Mouse (Mus musculus) intestine, embryonic 15.5 days (tissue): ENCODE measurements at regions not wholly inside any gene's neighbourhood (a gene's known extent, or its start where the extent isn't known, plus 50 kb on each side); places are given as distances from the start of the nearest gene placed in this dataset.
A peak's percentile ranks its signal among the peaks of the same experiment; 100 is the strongest.

Experiments
- ATAC-seq: fragments of 200-750 bp; cut with Nextera tagmentation; 2 replicates; pipeline ENCODE4 v1.8.0; 2017; ENCODE audit warnings: moderate TSS enrichment, moderate library complexity
- H3K27ac ChIP-seq: fragments of 300-500 bp; sonication (generic); 2 replicates; pipeline ENCODE4 v1.5.1; 2015; ENCODE audit warnings: mild to moderate bottlenecking, inconsistent platforms
- H3K27me3 ChIP-seq: fragments of 300-500 bp; sonication (generic); replicated peaks from 2 replicates; pipeline ENCODE4 v1.6.1; 2015; ENCODE audit warnings: inconsistent platforms
- H3K36me3 ChIP-seq: fragments of 300-500 bp; sonication (generic); 2 replicates; pipeline ENCODE4 v1.6.1; 2015; ENCODE audit warnings: inconsistent platforms
- H3K4me1 ChIP-seq: fragments of 300-500 bp; sonication (generic); replicated peaks from 2 replicates; pipeline ENCODE4 v1.6.1; 2015; ENCODE audit warnings: inconsistent platforms
- H3K4me2 ChIP-seq: fragments of 300-500 bp; sonication (generic); replicated peaks from 2 replicates; pipeline ENCODE4 v1.6.1; 2015; ENCODE audit warnings: mild to moderate bottlenecking, inconsistent platforms
- H3K4me3 ChIP-seq: fragments of 300-500 bp; sonication (generic); replicated peaks from 2 replicates; pipeline ENCODE4 v1.5.1; 2015; ENCODE audit warnings: inconsistent platforms
- H3K9ac ChIP-seq: fragments of 300-500 bp; sonication (generic); 2 replicates; pipeline ENCODE4 v1.6.1; 2015; ENCODE audit warnings: inconsistent platforms
- H3K9me3 ChIP-seq: fragments of 300-500 bp; sonication (generic); 2 replicates; pipeline ENCODE4 v1.6.1; 2016; ENCODE audit warnings: inconsistent platforms
- WGBS: fragments of 180-500 bp; shearing (Covaris S2); methylation state at CpG from one replicate; pipeline ENCODE4 v1.1.7; 2015; 5-methylcytosine and 5-hydroxymethylcytosine counted together

GRCm38 (mm10) chr16:93083142-93083541, 257.2 kb upstream of the Runx1 start:
- Histone ChIP-seq H3K27me3 (no peaks in the 10 kb centered on the region), H3K4me3 (no peak overlapping the region), H3K9me3 (no peaks in the 10 kb centered on the region), H3K9ac (no peak overlapping the region), H3K4me1 (peaks cover 15% of the 10 kb centered on the region; the same call in 1 of the 2 replicates), H3K27ac (no peak overlapping the region), H3K4me2 (no peak overlapping the region), H3K36me3 (no peaks in the 10 kb centered on the region)
- WGBS: 62% methylated on average over 1 of the region's 1 CpGs
- ATAC-seq: no peak

DNA sequence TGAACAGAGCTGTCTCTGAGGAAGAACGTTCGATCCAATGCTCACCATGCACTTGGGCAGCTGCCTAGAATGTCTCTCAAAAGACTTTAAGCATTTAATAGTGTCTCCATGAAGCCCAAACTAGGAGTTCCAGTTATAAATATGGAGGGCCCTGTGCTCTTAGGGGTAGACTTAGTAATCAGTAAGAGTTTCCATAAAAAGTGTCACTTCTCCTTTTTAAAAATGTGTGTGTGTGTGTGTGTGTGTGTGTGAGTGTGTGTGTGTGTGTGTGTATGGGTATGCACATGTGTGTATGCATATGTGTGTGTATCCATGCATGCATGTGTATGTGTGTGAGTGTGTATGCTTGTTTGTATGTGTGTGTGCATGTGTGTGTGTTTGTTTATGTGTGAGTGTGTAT, 255.6 kb upstream of the Runx1 start:
- no peaks in the 10 kb centered on the region for H3K36me3 ChIP-seq
- no peak overlapping the region for H3K9ac ChIP-seq
- 78% methylated on average over 2 of the region's 2 CpGs for WGBS
- H3K27ac ChIP-seq: no peak overlapping the region
- H3K4me3 ChIP-seq: no peak overlapping the region
- H3K4me1 ChIP-seq: peaks cover 15% of the 10 kb centered on the region; the same call in 1 of the 2 replicates
- H3K9me3 ChIP-seq: no peaks in the 10 kb centered on the region
- H3K4me2 ChIP-seq: no peak overlapping the region
- ATAC-seq: no peak
- H3K27me3 ChIP-seq: no peaks in the 10 kb centered on the region

GRCm38 (mm10) chr16:93079660-93080390, 253.9 kb upstream of the Runx1 start:
- H3K4me1 ChIP-seq: peaks cover 11% of the 10 kb centered on the region; the same call in 1 of the 2 replicates
- peak overlapping the region; percentile 39 for H3K4me2 ChIP-seq
- 35% methylated on average over 17 of the region's 17 CpGs for WGBS
- no peaks in the 10 kb centered on the region for H3K9me3 ChIP-seq
- H3K27ac ChIP-seq: no peak overlapping the region
- H3K4me3 ChIP-seq: no peak overlapping the region
- H3K27me3 ChIP-seq: no peaks in the 10 kb centered on the region
- H3K36me3 ChIP-seq: no peaks in the 10 kb centered on the region
- no peak overlapping the region for H3K9ac ChIP-seq
- ATAC-seq: peak; percentile 67

DNA sequence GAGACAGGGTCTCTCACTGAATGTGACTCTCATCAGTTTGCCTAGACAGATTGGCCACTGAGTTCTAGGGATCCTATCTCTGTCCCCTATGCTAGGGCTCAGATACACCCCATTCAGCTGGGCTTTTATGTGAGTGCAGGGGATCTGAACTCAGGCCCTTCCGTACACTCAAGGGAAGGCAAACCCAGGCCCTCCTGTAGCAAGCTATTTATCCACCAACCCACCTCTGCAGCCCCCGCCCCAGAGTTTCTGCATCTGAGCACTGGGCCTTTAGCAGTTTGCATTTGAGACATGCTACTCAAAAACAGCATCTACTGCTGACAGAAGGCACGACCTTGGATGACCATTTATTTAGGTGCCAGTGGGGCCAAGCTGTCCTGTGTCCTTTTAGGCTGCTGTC, 253.0 kb upstream of the Runx1 start:
- no peak for ATAC-seq

GRCm38 (mm10) chr16:93075488-93075887, 249.5 kb upstream of the Runx1 start:
- H3K9me3 ChIP-seq: no peaks in the 10 kb centered on the region
- no peak overlapping the region for H3K4me3 ChIP-seq
- no peak for ATAC-seq
- peaks cover 15% of the 10 kb centered on the region; the same call in 1 of the 2 replicates for H3K4me1 ChIP-seq
- no peak overlapping the region for H3K27ac ChIP-seq
- 80% methylated on average over 11 of the region's 11 CpGs for WGBS
- no peak overlapping the region for H3K4me2 ChIP-seq
- H3K36me3 ChIP-seq: no peaks in the 10 kb centered on the region
- H3K27me3 ChIP-seq: no peaks in the 10 kb centered on the region
- no peak overlapping the region for H3K9ac ChIP-seq

More for the DNA sequence above, 253.0 kb upstream of the Runx1 start:
- Histone ChIP-seq H3K4me3 (no peak overlapping the region), H3K36me3 (no peaks in the 10 kb centered on the region), H3K4me1 (0 out of 2 replicates have a peak, but pooled peaks cover 6% of the 10 kb centered on the region), H3K9me3 (no peaks in the 10 kb centered on the region), H3K27ac (0 out of 2 replicates have a peak overlapping the region, but pooled peaks have one; percentile 19), H3K9ac (no peak overlapping the region), H3K4me2 (no peak overlapping the region), H3K27me3 (no peaks in the 10 kb centered on the region)
- 74% methylated on average over 3 of the region's 3 CpGs for WGBS

- peak; percentile 71 for ATAC-seq
- Histone ChIP-seq H3K36me3 (no peaks in the 10 kb centered on the region), H3K4me2 (no peak overlapping the region), H3K9ac (no peak overlapping the region), H3K27me3 (no peaks in the 10 kb centered on the region), H3K27ac (peak overlapping the region; percentile 71), H3K4me1 (peaks cover 9% of the 10 kb centered on the region; the same call in 1 of the 2 replicates), H3K9me3 (no peaks in the 10 kb centered on the region), H3K4me3 (no peak overlapping the region)
- WGBS: 26% methylated on average over 6 of the region's 6 CpGs
Observed at GRCm38 (mm10) chr16:93072156-93072555, 246.2 kb upstream of the Runx1 start.

- Histone ChIP-seq H3K4me3 (no peak overlapping the region), H3K36me3 (no peaks in the 10 kb centered on the region), H3K9ac (no peak overlapping the region), H3K27ac (peak overlapping the region; percentile 71), H3K4me2 (no peak overlapping the region), H3K9me3 (no peaks in the 10 kb centered on the region), H3K27me3 (no peaks in the 10 kb centered on the region), H3K4me1 (peaks cover 9% of the 10 kb centered on the region; the same call in 1 of the 2 replicates)
- WGBS: 31% methylated on average over 6 of the region's 6 CpGs
- ATAC-seq: peak; percentile 77
Observed at GRCm38 (mm10) chr16:93071726-93072125, 245.8 kb upstream of the Runx1 start.

- H3K9ac ChIP-seq: no peak overlapping the region
- no peak overlapping the region for H3K27ac ChIP-seq
- no peaks in the 10 kb centered on the region for H3K36me3 ChIP-seq
- peaks cover 6% of the 10 kb centered on the region; the same call in 1 of the 2 replicates for H3K4me1 ChIP-seq
- no peak overlapping the region for H3K4me3 ChIP-seq
- H3K4me2 ChIP-seq: no peak overlapping the region
- WGBS: 83% methylated on average over 2 of the region's 2 CpGs
- no peak for ATAC-seq
- no peaks in the 10 kb centered on the region for H3K27me3 ChIP-seq
- no peaks in the 10 kb centered on the region for H3K9me3 ChIP-seq
Observed at GRCm38 (mm10) chr16:93066821-93067220, 240.9 kb upstream of the Runx1 start.

GRCm38 (mm10) chr16:93061475-93062179, 235.7 kb upstream of the Runx1 start:
- Histone ChIP-seq H3K36me3 (no peaks in the 10 kb centered on the region), H3K27me3 (no peaks in the 10 kb centered on the region), H3K4me3 (no peak overlapping the region), H3K4me2 (no peak overlapping the region), H3K9me3 (no peaks in the 10 kb centered on the region), H3K9ac (no peak overlapping the region), H3K27ac (no peak overlapping the region), H3K4me1 (no peaks in the 10 kb centered on the region)
- no peak for ATAC-seq
- 69% methylated on average over 4 of the region's 4 CpGs for WGBS

GRCm38 (mm10) chr16:93056295-93056694, 230.3 kb upstream of the Runx1 start:
- no peak overlapping the region for H3K4me3 ChIP-seq
- no peak overlapping the region for H3K4me2 ChIP-seq
- no peaks in the 10 kb centered on the region for H3K9me3 ChIP-seq
- no peaks in the 10 kb centered on the region for H3K36me3 ChIP-seq
- H3K27me3 ChIP-seq: no peaks in the 10 kb centered on the region
- no peak for ATAC-seq
- no peak overlapping the region for H3K9ac ChIP-seq
- H3K27ac ChIP-seq: no peak overlapping the region
- 73% methylated on average over 3 of the region's 3 CpGs for WGBS
- H3K4me1 ChIP-seq: no peaks in the 10 kb centered on the region

DNA sequence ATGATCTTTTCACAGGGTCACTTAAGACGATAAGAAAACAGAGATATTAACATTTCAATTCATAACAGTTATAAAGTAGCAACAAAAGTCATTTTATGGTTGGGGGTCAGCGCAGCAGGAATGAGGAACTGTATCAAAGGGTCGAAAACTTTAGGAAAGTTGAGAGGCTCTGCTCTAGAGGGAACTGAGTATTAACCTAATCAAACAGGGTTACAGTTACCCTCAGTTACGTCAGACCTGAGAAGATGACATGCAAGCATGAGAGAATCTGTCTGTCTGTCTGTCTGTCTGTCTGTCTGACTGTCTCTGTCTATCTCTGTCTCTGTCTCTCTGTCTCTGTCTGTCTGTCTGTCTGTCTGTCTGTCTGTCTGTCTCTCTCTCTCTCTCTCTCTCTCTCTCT, 229.6 kb upstream of the Runx1 start:
- Histone ChIP-seq H3K4me2 (no peak overlapping the region), H3K4me1 (no peaks in the 10 kb centered on the region), H3K36me3 (no peaks in the 10 kb centered on the region), H3K27me3 (no peaks in the 10 kb centered on the region), H3K9ac (no peak overlapping the region), H3K27ac (no peak overlapping the region), H3K4me3 (no peak overlapping the region), H3K9me3 (no peaks in the 10 kb centered on the region)
- no peak for ATAC-seq
- 76% methylated on average over 4 of the region's 4 CpGs for WGBS

- no peaks in the 10 kb centered on the region for H3K36me3 ChIP-seq
- H3K27me3 ChIP-seq: no peaks in the 10 kb centered on the region
- no peak overlapping the region for H3K9ac ChIP-seq
- H3K4me2 ChIP-seq: no peak overlapping the region
- no peaks in the 10 kb centered on the region for H3K4me1 ChIP-seq
- H3K27ac ChIP-seq: no peak overlapping the region
- no peaks in the 10 kb centered on the region for H3K9me3 ChIP-seq
- no peak overlapping the region for H3K4me3 ChIP-seq
- WGBS: 73% methylated on average over 6 of the region's 6 CpGs
- ATAC-seq: no peak
Observed at GRCm38 (mm10) chr16:93051233-93051632, 225.3 kb upstream of the Runx1 start.
